Mouse (Mus musculus): ENCODE results near the gene Mark2. TPM values are rescaled to one million over a fixed set of nuclear protein-coding genes. Genes with fewer than 3 reads are reported as not detected.

Gene Mark2
- polyA plus RNA-seq, 1 experiment from 2014 or later = 72.0 TPM

DNA sequence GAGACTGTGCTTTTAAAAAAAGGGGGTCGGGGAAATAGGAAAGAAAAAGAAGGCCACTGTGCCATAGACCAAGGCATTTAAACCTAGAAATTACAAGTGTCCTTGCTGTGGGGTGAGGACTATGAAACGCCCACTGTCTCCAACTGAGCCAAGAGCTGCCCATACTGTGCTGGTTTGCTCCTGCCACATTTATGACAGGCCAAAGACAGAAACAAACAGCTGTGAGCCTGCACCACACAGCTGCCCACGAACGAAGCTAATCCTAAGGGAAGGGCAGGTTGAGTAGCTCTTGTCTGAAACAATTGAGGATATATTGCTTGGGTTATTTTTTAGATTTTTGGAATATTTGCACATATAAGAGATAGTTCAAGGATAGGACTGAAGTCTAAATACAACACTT lies 24.8 kb downstream of the Mark2 start:
- no peaks in the 10 kb centered on the region for H3K27me3 ChIP-seq (replicated peaks)
- H3K27ac ChIP-seq = no peak overlapping the region
- no peaks in the 10 kb centered on the region for H3K36me3 ChIP-seq
- no peak for ATAC-seq (ENCODE audit: low FRiP score, low read depth)
- H3K4me1 ChIP-seq = no peaks in the 10 kb centered on the region
- 85% methylated on average over 4 of the region's 4 CpGs for WGBS
- no peak overlapping the region for H3K9ac ChIP-seq
- H3K4me3 ChIP-seq = no peak overlapping the region
- no peak overlapping the region for H3K4me2 ChIP-seq (replicated peaks)
- H3K9me3 ChIP-seq = no peaks in the 10 kb centered on the region

DNA sequence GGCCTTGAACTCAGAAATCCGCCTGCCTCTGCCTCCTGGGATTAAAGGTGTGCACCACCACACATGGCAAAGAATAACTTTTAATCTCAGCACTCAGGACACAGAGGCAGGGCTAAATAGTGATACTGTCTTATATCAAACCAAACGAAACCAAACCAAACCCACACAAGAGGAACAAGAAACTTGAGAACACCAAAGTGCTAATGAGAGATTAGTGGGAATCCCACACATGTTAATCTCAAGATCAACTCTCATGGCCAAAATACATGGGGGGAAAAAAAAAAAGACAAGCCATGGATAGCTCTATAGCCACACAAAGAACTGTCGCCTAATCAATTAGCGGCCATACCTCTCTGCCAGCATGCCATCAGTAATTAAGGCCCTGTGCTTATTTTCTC lies 26.1 kb downstream of the Mark2 start:
- 89% methylated on average over 4 of the region's 4 CpGs for WGBS
- Histone ChIP-seq H3K27ac (no peak overlapping the region), H3K9ac (no peak overlapping the region), H3K27me3 (replicated peaks) (no peaks in the 10 kb centered on the region), H3K4me3 (no peak overlapping the region), H3K4me1 (peaks cover 10% of the 10 kb centered on the region), H3K36me3 (no peaks in the 10 kb centered on the region), H3K9me3 (no peaks in the 10 kb centered on the region), H3K4me2 (replicated peaks) (no peak overlapping the region)
- ATAC-seq (ENCODE audit: low FRiP score, low read depth) = no peak

DNA sequence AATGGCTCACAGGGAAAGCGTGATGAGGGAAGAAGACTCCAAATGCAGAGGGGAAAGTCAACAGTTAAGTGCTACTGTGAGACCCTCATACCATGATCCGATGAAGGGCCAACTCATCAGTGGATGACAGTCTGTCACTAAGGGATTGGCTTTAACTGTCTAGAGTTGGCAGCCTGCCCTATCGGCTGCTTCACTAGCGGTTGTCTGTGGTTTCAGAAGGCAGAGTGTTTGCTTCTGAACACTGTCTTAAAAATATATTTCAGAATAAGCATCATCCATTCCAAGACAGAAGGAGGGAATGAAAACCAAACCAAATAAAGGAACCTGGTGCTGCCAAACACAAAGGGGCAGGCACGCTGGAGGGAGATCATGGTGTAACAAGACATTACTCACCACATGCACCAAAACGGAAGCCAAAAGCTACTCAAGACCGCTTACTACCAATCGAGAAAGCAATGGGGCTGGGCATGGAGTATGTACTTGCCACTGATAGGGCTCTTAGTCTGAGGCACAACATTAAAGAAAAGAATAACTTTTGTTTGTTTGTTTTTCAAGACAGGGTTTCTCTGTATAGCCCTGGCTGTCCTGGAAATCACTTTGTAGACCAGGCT lies 26.6 kb downstream of the Mark2 start:
- H3K4me1 ChIP-seq = peaks cover 15% of the 10 kb centered on the region
- no peak for ATAC-seq (ENCODE audit: low FRiP score, low read depth)
- H3K9ac ChIP-seq = no peak overlapping the region
- no peaks in the 10 kb centered on the region for H3K9me3 ChIP-seq
- H3K27ac ChIP-seq = no peak overlapping the region
- no peak overlapping the region for H3K4me2 ChIP-seq (replicated peaks)
- no peak overlapping the region for H3K4me3 ChIP-seq
- H3K36me3 ChIP-seq = no peaks in the 10 kb centered on the region
- no peaks in the 10 kb centered on the region for H3K27me3 ChIP-seq (replicated peaks)
- 87% methylated on average over 8 of the region's 8 CpGs for WGBS

- no peak overlapping the region for H3K4me2 ChIP-seq (replicated peaks)
- WGBS = 84% methylated on average over 2 of the region's 2 CpGs
- peaks cover 28% of the 10 kb centered on the region for H3K4me1 ChIP-seq
Observed at GRCm38 (mm10) chr19:7313660-7314059, 28.0 kb downstream of the Mark2 start.

DNA sequence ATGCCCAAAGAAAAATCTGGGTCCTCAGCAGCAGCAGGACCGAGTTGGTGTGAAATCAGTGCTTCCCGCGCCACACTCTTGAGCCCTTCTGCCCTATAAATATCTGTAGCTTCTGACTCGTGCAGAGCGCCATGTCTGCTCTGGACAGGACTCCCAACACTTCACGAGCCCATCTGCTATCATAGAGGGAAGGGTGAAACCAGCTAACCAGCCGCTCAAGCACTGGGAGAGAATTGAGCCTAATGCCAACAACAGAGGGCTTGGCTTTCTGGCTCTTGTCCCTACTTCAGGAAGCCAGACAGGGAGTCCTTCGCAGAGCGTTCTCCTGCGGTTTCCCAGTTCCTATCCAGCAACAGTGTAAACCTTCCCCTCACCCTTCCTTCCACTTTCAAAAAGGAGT lies 30.4 kb downstream of the Mark2 start:
- no peak overlapping the region for H3K4me3 ChIP-seq
- peaks cover 48% of the 10 kb centered on the region for H3K4me1 ChIP-seq
- H3K27me3 ChIP-seq (replicated peaks) = no peaks in the 10 kb centered on the region
- no peak overlapping the region for H3K4me2 ChIP-seq (replicated peaks)
- no peaks in the 10 kb centered on the region for H3K36me3 ChIP-seq
- no peaks in the 10 kb centered on the region for H3K9me3 ChIP-seq
- ATAC-seq (ENCODE audit: low FRiP score, low read depth) = no peak
- no peak overlapping the region for H3K9ac ChIP-seq
- no peak overlapping the region for H3K27ac ChIP-seq
- 50% methylated on average over 10 of the region's 10 CpGs for WGBS

More at GRCm38 (mm10) chr19:7313660-7314059, 28.0 kb downstream of the Mark2 start:
- Histone ChIP-seq H3K9ac (no peak overlapping the region), H3K4me3 (no peak overlapping the region), H3K9me3 (no peaks in the 10 kb centered on the region), H3K27me3 (replicated peaks) (no peaks in the 10 kb centered on the region), H3K27ac (no peak overlapping the region), H3K36me3 (no peaks in the 10 kb centered on the region)
- ATAC-seq (ENCODE audit: low FRiP score, low read depth) = no peak

DNA sequence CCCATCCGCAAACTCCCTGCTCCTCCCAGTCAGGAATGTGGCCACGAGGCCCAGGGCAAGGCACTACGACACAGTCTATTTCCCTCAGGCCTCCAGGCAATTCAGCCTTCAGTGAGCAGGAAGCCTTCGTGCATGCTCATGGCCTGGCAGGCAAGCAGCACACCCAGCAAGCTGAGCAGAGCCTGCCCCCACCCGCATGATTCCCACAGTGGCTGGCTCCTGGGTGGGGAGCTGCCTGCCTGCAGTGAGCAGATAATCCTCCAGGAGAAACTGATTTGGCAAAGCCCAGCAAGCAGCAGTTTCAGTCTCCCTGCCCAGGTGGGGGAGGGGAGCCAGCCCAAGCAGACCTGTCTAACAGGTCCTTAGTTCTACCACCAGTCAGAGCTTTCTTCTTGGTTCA lies 31.0 kb downstream of the Mark2 start:
- no peak overlapping the region for H3K9ac ChIP-seq
- H3K27me3 ChIP-seq (replicated peaks) = no peaks in the 10 kb centered on the region
- H3K9me3 ChIP-seq = no peaks in the 10 kb centered on the region
- 31% methylated on average over 5 of the region's 5 CpGs for WGBS
- no peaks in the 10 kb centered on the region for H3K36me3 ChIP-seq
- H3K4me2 ChIP-seq (replicated peaks) = no peak overlapping the region
- H3K27ac ChIP-seq = no peak overlapping the region
- peaks cover 48% of the 10 kb centered on the region for H3K4me1 ChIP-seq
- ATAC-seq (ENCODE audit: low FRiP score, low read depth) = no peak
- no peak overlapping the region for H3K4me3 ChIP-seq

DNA sequence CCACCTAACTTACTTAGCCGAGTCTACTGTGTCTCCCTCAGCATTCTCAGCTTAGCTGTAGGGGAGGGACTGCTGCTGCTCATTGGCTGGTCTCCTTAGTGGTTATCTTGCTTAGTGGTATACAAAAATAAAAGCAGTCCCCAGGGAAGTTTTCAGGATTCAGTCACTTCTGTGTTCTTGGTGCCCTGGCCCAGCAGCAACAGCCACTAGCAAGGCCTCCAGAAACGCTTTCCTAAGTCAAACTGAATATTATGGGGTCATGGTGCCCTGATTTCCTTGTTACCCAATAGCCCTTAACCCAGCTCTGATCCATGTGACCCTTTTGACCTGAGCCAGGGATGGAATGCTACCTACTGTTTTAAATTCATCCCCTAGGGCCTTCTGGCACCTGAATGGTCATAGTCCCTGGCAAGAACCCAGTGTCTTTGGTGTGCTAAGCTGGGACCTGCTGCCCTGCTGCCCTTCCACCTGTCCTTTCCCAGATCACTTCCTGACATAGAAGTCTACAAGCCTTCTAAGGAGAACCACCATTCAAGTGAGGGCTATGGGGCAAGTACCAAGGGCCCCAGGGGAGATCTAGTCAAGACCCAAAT lies 31.8 kb downstream of the Mark2 start:
- Histone ChIP-seq H3K36me3 (no peaks in the 10 kb centered on the region), H3K9ac (no peak overlapping the region), H3K4me3 (no peak overlapping the region), H3K9me3 (no peaks in the 10 kb centered on the region), H3K4me1 (peaks cover 48% of the 10 kb centered on the region), H3K27me3 (replicated peaks) (no peaks in the 10 kb centered on the region), H3K27ac (no peak overlapping the region), H3K4me2 (replicated peaks) (no peak overlapping the region)
- ATAC-seq (ENCODE audit: low FRiP score, low read depth) = no peak
- 76% methylated on average over 2 of the region's 2 CpGs for WGBS

- Histone ChIP-seq H3K27ac (peak overlapping the region; percentile 15), H3K4me3 (no peak overlapping the region), H3K4me1 (peaks cover 48% of the 10 kb centered on the region), H3K9ac (no peak overlapping the region; the same call in 1 of the 2 replicates), H3K4me2 (replicated peaks) (peak overlapping the region; percentile 34), H3K36me3 (peaks cover 6% of the 10 kb centered on the region; the same call in 1 of the 2 replicates), H3K9me3 (no peaks in the 10 kb centered on the region), H3K27me3 (replicated peaks) (no peaks in the 10 kb centered on the region)
- peak; percentile 82 for ATAC-seq (ENCODE audit: low FRiP score, low read depth)
- WGBS = 48% methylated on average over 8 of the region's 8 CpGs
Observed at GRCm38 (mm10) chr19:7307995-7308770, 33.5 kb downstream of the Mark2 start.

DNA sequence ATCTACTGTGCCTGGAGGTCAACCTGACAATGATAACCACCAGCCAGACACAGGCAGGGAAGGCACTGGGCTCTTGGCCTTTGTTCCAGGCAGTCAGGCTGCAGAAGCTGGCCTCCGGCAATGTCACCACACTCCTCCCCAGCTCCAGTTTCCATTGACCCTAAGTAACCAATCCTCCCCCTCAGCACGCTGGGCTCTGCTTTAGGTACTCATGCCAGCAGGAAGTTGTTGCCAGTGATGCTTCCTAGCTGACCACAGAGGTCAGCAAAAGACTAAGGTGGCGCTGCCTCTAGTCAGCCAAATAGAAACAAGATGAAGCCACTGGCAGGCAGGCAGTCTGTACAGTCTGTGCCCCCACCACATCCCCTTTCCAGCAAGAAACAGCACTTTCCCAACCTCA lies 34.7 kb downstream of the Mark2 start:
- H3K27me3 ChIP-seq (replicated peaks) = no peaks in the 10 kb centered on the region
- H3K9ac ChIP-seq = no peak overlapping the region
- no peaks in the 10 kb centered on the region for H3K9me3 ChIP-seq
- no peak overlapping the region for H3K4me2 ChIP-seq (replicated peaks)
- ATAC-seq (ENCODE audit: low FRiP score, low read depth) = no peak
- WGBS = 71% methylated on average over 3 of the region's 3 CpGs
- no peak overlapping the region for H3K4me3 ChIP-seq
- peaks cover 6% of the 10 kb centered on the region; the same call in 1 of the 2 replicates for H3K36me3 ChIP-seq
- H3K4me1 ChIP-seq = peaks cover 48% of the 10 kb centered on the region
- no peak overlapping the region for H3K27ac ChIP-seq

DNA sequence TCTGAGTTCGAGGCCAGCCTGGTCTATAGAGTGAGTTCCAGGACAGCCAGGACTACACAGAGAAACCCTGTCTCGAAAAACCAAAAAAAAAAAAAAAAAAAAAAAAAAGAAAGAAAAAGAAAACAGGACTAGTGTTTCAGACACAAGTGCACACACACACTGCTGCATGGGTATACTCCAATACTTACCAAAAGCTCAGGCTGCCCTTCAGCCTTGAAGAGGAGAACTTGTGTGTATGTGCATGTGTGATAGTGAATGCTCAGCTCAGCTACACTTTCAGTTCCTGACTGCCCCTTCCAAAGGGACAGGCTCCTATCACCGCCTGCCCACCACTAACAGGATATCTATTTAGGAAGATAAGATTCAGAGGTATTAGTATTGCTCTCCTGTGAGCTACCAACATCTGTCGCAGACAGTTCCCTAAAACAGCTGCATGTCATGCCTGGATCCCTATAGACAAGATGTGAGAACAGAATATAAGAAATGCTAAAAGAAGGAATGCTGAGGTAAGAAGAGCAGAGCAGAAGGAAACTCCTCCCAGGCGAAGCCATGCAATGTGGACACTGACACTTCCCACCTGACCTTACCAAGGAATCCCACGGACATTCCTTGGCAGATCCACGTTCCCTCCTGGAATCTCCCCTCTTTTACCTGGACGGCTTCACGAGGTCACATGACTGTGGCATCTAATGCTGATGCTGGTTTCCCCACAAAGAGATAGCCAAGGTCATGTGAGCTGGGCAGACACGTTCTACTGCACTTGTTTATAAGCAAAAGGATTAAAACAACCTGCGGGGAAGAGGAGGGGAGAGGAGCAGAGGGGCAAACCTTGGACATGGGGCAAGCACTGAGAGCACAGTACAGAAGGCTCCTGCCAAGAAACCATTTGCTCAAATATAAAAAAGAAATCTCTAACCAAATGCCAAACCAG lies 36.0 kb downstream of the Mark2 start:
- Histone ChIP-seq H3K9me3 (no peaks in the 10 kb centered on the region), H3K27me3 (replicated peaks) (no peaks in the 10 kb centered on the region), H3K36me3 (peaks cover 6% of the 10 kb centered on the region), H3K4me1 (peaks cover 38% of the 10 kb centered on the region), H3K4me2 (replicated peaks) (no peak overlapping the region), H3K27ac (no peak overlapping the region), H3K9ac (no peak overlapping the region), H3K4me3 (no peak overlapping the region)
- ATAC-seq (ENCODE audit: low FRiP score, low read depth) = no peak
- WGBS = 91% methylated on average over 11 of the region's 11 CpGs

DNA sequence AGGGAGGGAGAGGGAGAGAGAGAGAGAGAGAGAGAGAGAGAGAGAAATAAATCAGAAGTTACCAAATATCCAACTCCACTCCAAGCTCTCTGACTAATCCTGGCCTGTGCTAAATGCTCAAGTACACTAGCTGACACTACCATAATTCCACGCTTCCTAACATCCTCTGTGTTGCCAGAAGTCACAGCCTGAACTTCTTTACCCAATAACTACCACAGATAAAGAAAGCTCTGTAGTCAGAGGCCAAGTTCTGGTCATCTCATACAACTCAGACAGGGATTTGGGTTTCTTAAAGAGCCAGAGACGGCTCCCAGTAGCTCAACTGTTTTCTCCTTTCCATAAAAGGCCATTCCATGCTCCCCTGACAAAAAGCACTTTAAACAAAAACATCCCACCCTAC lies 36.9 kb downstream of the Mark2 start:
- Histone ChIP-seq H3K4me3 (no peak overlapping the region), H3K36me3 (peaks cover 6% of the 10 kb centered on the region), H3K27me3 (replicated peaks) (no peaks in the 10 kb centered on the region), H3K4me2 (replicated peaks) (no peak overlapping the region), H3K9ac (no peak overlapping the region), H3K4me1 (peaks cover 31% of the 10 kb centered on the region), H3K27ac (no peak overlapping the region), H3K9me3 (no peaks in the 10 kb centered on the region)
- 76% methylated on average over 2 of the region's 2 CpGs for WGBS
- no peak for ATAC-seq (ENCODE audit: low FRiP score, low read depth)

GRCm38 (mm10) chr19:7303796-7304195 lies 37.9 kb downstream of the Mark2 start:
- Histone ChIP-seq H3K27ac (no peak overlapping the region), H3K36me3 (peaks cover 11% of the 10 kb centered on the region), H3K4me3 (no peak overlapping the region), H3K9ac (no peak overlapping the region), H3K4me2 (replicated peaks) (no peak overlapping the region), H3K9me3 (no peaks in the 10 kb centered on the region), H3K27me3 (replicated peaks) (no peaks in the 10 kb centered on the region), H3K4me1 (peaks cover 21% of the 10 kb centered on the region)
- ATAC-seq (ENCODE audit: low FRiP score, low read depth) = no peak
- WGBS = 62% methylated on average over 6 of the region's 6 CpGs
